Mouse (Mus musculus) C2C12 (cell line): Measurements from ENCODE around the gene Gabrp. TPM values are rescaled to one million over a fixed set of nuclear protein-coding genes. Genes with fewer than 3 reads are reported as not detected.

Source experiments
- H3K27me3 ChIP-seq: one replicate; pipeline ENCODE4 v1.6.1; 2011; ENCODE audit not compliant: control insufficient read depth, insufficient read depth, insufficient read length
- H3K36me3 ChIP-seq: one replicate; pipeline ENCODE4 v1.6.1; 2011; ENCODE audit not compliant: control insufficient read depth, insufficient read depth
- H3K4me3 ChIP-seq: one replicate; pipeline ENCODE4 v1.5.1; 2011; ENCODE audit warnings: mild to moderate bottlenecking, control low read depth; ENCODE audit not compliant: poor library complexity, insufficient read depth, severe bottlenecking
- H3K79me2 ChIP-seq: one replicate; pipeline ENCODE4 v1.6.1; 2011; ENCODE audit not compliant: control insufficient read depth, insufficient read depth
- H3K79me3 ChIP-seq: one replicate; pipeline ENCODE4 v1.6.1; 2011; ENCODE audit warnings: low read depth, control low read depth
- H3ac ChIP-seq: one replicate; pipeline ENCODE3; 2011; ENCODE audit warnings: low read depth; ENCODE audit not compliant: control insufficient read depth, insufficient read length
- CEBPB ChIP-seq: IDR thresholded peaks from one replicate; pipeline ENCODE4 v1.6.1; 2011; ENCODE audit warnings: low read depth, mild to moderate bottlenecking, control low read depth, moderate library complexity
- CTCF ChIP-seq: IDR thresholded peaks from one replicate; pipeline ENCODE4 v1.5.1; 2011; ENCODE audit not compliant: control insufficient read depth, insufficient read depth, insufficient read length
- FOSL1 ChIP-seq: IDR thresholded peaks from one replicate; pipeline ENCODE4 v1.8.0; 2011; ENCODE audit warnings: mild to moderate bottlenecking, low read length; ENCODE audit not compliant: poor library complexity, insufficient read depth, severe bottlenecking
- MAX ChIP-seq: IDR thresholded peaks from one replicate; pipeline ENCODE4 v1.6.1; 2011; ENCODE audit warnings: mild to moderate bottlenecking, control low read depth
- MYOD1 ChIP-seq: IDR thresholded peaks from one replicate; pipeline ENCODE4 v1.6.1; 2011; ENCODE audit warnings: low read depth; ENCODE audit not compliant: control insufficient read depth, insufficient read length
- MYOG ChIP-seq: IDR thresholded peaks from one replicate; pipeline ENCODE4 v1.6.1; 2011; ENCODE audit not compliant: control insufficient read depth, insufficient read length; ENCODE audit errors: extremely low read depth
- USF1 ChIP-seq: IDR thresholded peaks from one replicate; pipeline ENCODE4 v1.6.1; 2011; ENCODE audit warnings: low read depth, mild to moderate bottlenecking, control low read depth, moderate library complexity
- polyA plus RNA-seq: library from polyadenylated mRNA; unstranded; fragments of >200 nt; fragmentation: generic; extraction: Trizol; gene quantifications from one replicate; pipeline ENCODE4 v1.2.1, GENCODE M21; 2012; ENCODE audit warnings: missing spikeins

The Gabrp gene
- polyA plus RNA-seq, 1 experiment: not detected

- no peak overlapping the region for H3K4me3 ChIP-seq
- H3K27me3 ChIP-seq: no peaks in the 10 kb centered on the region
- no peaks in the 10 kb centered on the region for H3K79me3 ChIP-seq
- H3K79me2 ChIP-seq: no peaks in the 10 kb centered on the region
- no peaks in the 10 kb centered on the region for H3K36me3 ChIP-seq
- no peak for TF ChIP-seq MAX
- TF ChIP-seq CEBPB: no peak
- TF ChIP-seq CTCF: no peak
- no peak for TF ChIP-seq FOSL1
- no peak for TF ChIP-seq USF1
- TF ChIP-seq MYOG: no peak
- no peak for TF ChIP-seq MYOD1
- H3ac ChIP-seq: no peak overlapping the region
Measured at GRCm38 (mm10) chr11:33563921-33564320, 14.8 kb downstream of the Gabrp start.

GRCm38 (mm10) chr11:33554123-33554522 lies 24.6 kb downstream of the Gabrp start:
- no peak overlapping the region for H3K4me3 ChIP-seq
- H3K79me2 ChIP-seq: no peaks in the 10 kb centered on the region
- H3K79me3 ChIP-seq: no peaks in the 10 kb centered on the region
- H3ac ChIP-seq: no peak overlapping the region
- TF ChIP-seq CEBPB (no peak), MAX (no peak)
- no peaks in the 10 kb centered on the region for H3K27me3 ChIP-seq
- H3K36me3 ChIP-seq: no peaks in the 10 kb centered on the region

- Histone ChIP-seq H3K27me3 (no peaks in the 10 kb centered on the region), H3ac (no peak overlapping the region), H3K79me3 (no peaks in the 10 kb centered on the region), H3K36me3 (no peaks in the 10 kb centered on the region), H3K4me3 (no peak overlapping the region), H3K79me2 (no peaks in the 10 kb centered on the region)
- TF ChIP-seq CEBPB: no peak
Measured at GRCm38 (mm10) chr11:33550861-33551560, 27.7 kb downstream of the Gabrp start.

GRCm38 (mm10) chr11:33547386-33547785 lies 31.4 kb downstream of the Gabrp start:
- H3K79me3 ChIP-seq: no peaks in the 10 kb centered on the region
- no peaks in the 10 kb centered on the region for H3K27me3 ChIP-seq
- H3K79me2 ChIP-seq: no peaks in the 10 kb centered on the region
- no peaks in the 10 kb centered on the region for H3K36me3 ChIP-seq
- TF ChIP-seq CEBPB (no peak), CTCF (no peak)
- H3ac ChIP-seq: no peak overlapping the region
- no peak overlapping the region for H3K4me3 ChIP-seq

- TF ChIP-seq CEBPB (no peak), MAX (no peak), CTCF (no peak), MYOG (no peak), USF1 (no peak), MYOD1 (no peak)
- no peaks in the 10 kb centered on the region for H3K79me2 ChIP-seq
- no peaks in the 10 kb centered on the region for H3K36me3 ChIP-seq
- H3K79me3 ChIP-seq: no peaks in the 10 kb centered on the region
- no peaks in the 10 kb centered on the region for H3K27me3 ChIP-seq
- H3ac ChIP-seq: no peak overlapping the region
- no peak overlapping the region for H3K4me3 ChIP-seq
Measured at GRCm38 (mm10) chr11:33544945-33545344, 33.8 kb downstream of the Gabrp start.

GRCm38 (mm10) chr11:33544121-33544520 lies 34.6 kb downstream of the Gabrp start:
- Histone ChIP-seq H3K4me3 (no peak overlapping the region), H3K79me3 (no peaks in the 10 kb centered on the region)
- TF ChIP-seq CTCF (no peak), USF1 (no peak), MAX (no peak), FOSL1 (no peak), MYOD1 (no peak), MYOG (no peak), CEBPB (no peak)

More at GRCm38 (mm10) chr11:33544121-33544520, 34.6 kb downstream of the Gabrp start:
- Histone ChIP-seq H3ac (no peak overlapping the region), H3K36me3 (no peaks in the 10 kb centered on the region), H3K27me3 (no peaks in the 10 kb centered on the region), H3K79me2 (no peaks in the 10 kb centered on the region)
